Mouse (Mus musculus): ENCODE data around the gene Cadm1. TPM values are rescaled to one million over a fixed set of nuclear protein-coding genes. Genes with fewer than 3 reads are reported as not detected.

Gene Cadm1
- polyA plus RNA-seq, 1 experiment from 2014 or later, result 40.1 TPM

DNA sequence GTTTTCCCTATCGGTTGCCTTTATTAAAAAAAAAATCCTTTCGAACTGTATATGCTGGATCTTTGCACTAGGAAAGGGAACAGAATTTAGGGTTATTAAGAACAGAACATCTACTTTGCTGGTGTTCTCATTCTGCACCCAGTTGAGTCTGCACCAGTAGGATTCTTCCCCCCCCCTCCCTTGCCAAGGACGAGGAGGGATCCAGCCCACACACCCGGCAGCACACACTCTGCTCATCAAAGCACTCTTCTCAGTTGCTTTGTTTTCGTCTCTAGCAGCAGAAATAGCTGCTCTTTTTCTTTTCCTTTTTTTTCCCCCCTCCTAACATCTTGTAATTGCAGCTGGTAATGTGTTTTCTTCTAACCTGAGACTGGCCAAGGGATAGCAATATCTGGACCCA lies 198.9 kb downstream of the Cadm1 start:
- Histone ChIP-seq H3K4me3 (replicated peaks) (no peak overlapping the region), H3K27me3 (replicated peaks) (no peaks in the 10 kb centered on the region), H3K9me3 (no peaks in the 10 kb centered on the region), H3K4me1 (no peaks in the 10 kb centered on the region), H3K9ac (no peak overlapping the region), H3K27ac (no peak overlapping the region), H3K36me3 (no peaks in the 10 kb centered on the region), H3K4me2 (no peak overlapping the region)
- 56% methylated on average over 5 of the region's 5 CpGs for WGBS
- no peak for ATAC-seq (ENCODE audit: insufficient read depth, low FRiP score, low read depth)

DNA sequence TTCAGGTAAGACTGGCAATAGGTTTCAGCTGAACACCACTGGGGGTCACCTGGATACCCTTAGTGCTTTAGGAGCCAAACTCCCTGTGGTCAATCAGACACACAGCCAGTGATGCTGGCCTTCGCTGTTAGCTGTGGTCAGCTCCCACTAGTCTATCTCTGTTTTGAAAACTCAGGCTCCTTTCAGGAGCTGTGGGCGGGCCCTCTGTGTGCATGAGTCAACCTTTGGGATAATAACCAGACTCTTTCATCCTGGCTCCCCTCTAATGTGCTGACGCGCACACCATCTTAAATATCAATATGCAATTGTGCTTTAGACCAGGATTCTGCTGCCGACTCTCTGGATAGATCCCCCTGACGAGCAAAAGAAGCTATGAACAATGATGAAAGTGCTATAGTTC lies 200.3 kb downstream of the Cadm1 start:
- 71% methylated on average over 6 of the region's 6 CpGs for WGBS
- H3K9ac ChIP-seq, result no peak overlapping the region
- H3K36me3 ChIP-seq, result no peaks in the 10 kb centered on the region
- H3K4me2 ChIP-seq, result no peak overlapping the region
- no peaks in the 10 kb centered on the region for H3K27me3 ChIP-seq (replicated peaks)
- H3K4me1 ChIP-seq, result no peaks in the 10 kb centered on the region
- ATAC-seq (ENCODE audit: insufficient read depth, low FRiP score, low read depth), result no peak
- no peaks in the 10 kb centered on the region for H3K9me3 ChIP-seq
- no peak overlapping the region for H3K27ac ChIP-seq
- H3K4me3 ChIP-seq (replicated peaks), result no peak overlapping the region

DNA sequence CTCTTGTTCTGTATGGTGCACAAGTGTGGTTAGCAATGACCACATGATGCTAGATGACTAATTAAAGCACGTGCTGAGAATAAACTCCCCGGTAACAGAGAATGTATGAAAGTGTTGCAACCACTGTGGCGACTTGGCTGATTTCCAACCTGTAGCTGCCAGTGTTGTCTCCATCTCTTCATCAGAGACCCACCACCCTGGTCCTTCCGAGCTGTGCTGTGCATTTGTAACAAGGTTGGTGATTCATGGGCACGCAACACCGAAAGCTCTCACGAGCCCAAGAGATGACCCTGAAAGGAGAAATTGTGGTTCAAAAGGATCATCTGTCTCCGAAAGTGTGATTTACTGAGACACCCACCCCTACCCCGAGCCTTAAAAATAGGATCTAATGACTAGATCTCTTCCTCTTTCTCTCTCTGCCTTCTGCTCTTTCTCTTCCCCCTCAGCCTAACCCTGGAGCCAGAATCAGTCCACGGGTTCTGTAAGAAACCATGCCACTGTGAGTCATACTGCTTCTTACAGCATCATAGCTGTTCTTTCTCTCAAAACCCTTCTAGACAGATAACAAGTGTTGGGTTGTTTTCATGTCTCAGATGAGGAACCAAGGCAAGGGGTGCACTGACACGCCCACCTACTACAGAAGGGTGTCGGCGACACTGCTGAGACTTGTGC lies 203.9 kb downstream of the Cadm1 start:
- Histone ChIP-seq H3K27me3 (replicated peaks) (no peaks in the 10 kb centered on the region), H3K36me3 (no peaks in the 10 kb centered on the region), H3K4me1 (no peaks in the 10 kb centered on the region), H3K4me3 (replicated peaks) (no peak overlapping the region), H3K9me3 (no peaks in the 10 kb centered on the region), H3K9ac (no peak overlapping the region), H3K4me2 (no peak overlapping the region), H3K27ac (no peak overlapping the region)
- 78% methylated on average over 13 of the region's 13 CpGs for WGBS
- ATAC-seq (ENCODE audit: insufficient read depth, low FRiP score, low read depth), result no peak

DNA sequence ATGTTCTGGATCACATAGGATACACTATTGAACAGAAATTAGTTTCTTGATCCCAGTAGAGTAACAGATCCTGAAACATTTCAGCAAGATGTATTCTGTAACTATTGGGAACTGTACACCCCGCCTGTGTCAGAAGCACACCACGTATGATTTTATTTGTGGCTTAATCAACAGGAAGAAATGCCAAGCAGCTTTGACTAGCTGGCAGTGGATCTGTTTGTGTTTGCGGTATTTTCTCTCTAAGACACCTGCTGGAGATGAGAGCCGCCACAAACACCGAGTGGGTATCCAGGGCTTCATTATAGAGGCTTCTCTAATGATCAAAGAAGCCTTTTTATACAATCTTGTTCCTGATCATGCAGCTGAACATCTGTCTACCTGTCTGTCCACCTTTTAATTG lies 204.9 kb downstream of the Cadm1 start:
- 87% methylated on average over 5 of the region's 5 CpGs for WGBS
- Histone ChIP-seq H3K36me3 (no peaks in the 10 kb centered on the region), H3K4me2 (no peak overlapping the region), H3K27me3 (replicated peaks) (no peaks in the 10 kb centered on the region), H3K9ac (no peak overlapping the region), H3K9me3 (no peaks in the 10 kb centered on the region), H3K27ac (no peak overlapping the region), H3K4me3 (replicated peaks) (no peak overlapping the region), H3K4me1 (no peaks in the 10 kb centered on the region)
- no peak for ATAC-seq (ENCODE audit: insufficient read depth, low FRiP score, low read depth)

DNA sequence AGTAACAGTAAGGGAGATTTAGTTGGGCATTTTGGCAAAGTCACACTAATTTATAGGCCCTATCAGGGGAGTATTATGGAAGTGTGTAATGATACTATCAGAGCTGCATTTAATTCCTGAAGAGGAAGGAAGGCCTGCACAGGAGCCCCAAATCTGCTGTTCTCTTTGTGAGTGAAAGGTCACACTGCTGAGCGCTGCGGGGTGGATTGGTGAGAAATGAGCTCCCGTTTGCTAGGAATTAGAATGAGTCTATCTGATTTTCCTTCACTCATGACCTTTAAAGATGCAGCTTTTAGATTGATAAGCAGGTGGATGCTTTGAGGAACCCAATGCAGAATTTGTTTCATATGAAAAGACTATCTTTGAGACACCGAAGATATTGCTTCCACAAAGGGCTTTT lies 208.8 kb downstream of the Cadm1 start:
- 62% methylated on average over 4 of the region's 4 CpGs for WGBS
- no peaks in the 10 kb centered on the region for H3K9me3 ChIP-seq
- H3K36me3 ChIP-seq, result no peaks in the 10 kb centered on the region
- H3K4me2 ChIP-seq, result no peak overlapping the region
- H3K27me3 ChIP-seq (replicated peaks), result no peaks in the 10 kb centered on the region
- ATAC-seq (ENCODE audit: insufficient read depth, low FRiP score, low read depth), result no peak
- H3K9ac ChIP-seq, result no peak overlapping the region
- H3K4me1 ChIP-seq, result no peaks in the 10 kb centered on the region
- no peak overlapping the region for H3K27ac ChIP-seq
- H3K4me3 ChIP-seq (replicated peaks), result no peak overlapping the region

DNA sequence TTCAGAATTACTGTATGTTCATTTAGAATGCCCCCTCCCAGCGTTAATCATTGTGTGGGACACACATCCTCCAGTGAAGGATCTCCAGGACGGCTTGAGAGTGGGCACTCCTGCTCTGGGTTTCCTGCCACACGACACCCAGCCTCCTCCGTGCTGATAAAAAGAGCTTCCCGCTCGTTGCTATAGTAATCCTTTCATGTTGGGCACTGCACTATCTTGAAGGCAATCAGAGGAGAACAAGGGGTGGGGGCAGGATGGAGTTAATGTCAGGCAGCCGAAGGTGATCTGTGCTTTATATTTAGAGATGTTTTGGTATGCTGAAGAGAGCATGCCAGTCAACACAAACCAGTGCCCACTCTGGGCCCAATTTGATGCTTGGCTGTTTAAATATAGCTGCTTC lies 209.3 kb downstream of the Cadm1 start:
- Histone ChIP-seq H3K4me3 (replicated peaks) (no peak overlapping the region), H3K27me3 (replicated peaks) (no peaks in the 10 kb centered on the region), H3K36me3 (no peaks in the 10 kb centered on the region), H3K4me1 (no peaks in the 10 kb centered on the region), H3K27ac (no peak overlapping the region), H3K9me3 (no peaks in the 10 kb centered on the region), H3K9ac (no peak overlapping the region), H3K4me2 (no peak overlapping the region)
- ATAC-seq (ENCODE audit: insufficient read depth, low FRiP score, low read depth), result no peak
- WGBS, result 37% methylated on average over 7 of the region's 7 CpGs

DNA sequence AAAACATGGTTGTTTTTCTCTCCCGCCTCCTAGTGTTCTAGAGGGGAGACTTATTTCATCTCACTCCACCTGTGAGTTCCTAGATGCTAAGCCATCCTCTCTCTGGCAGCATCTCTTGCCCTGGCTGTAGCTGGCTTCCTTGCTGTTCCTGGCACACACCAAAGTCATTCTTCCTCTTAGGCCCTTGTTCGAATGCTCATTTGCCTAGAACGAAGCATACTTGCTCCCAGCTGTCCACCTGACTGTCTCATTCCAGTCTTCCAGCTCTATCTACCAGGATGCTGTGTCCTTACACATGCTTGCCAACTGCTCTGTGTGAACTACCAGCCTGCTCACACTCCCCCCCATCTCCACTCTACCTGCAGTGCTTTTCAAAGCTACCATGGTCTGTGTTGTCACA lies 211.8 kb downstream of the Cadm1 start:
- Histone ChIP-seq H3K4me2 (no peak overlapping the region), H3K27me3 (replicated peaks) (no peaks in the 10 kb centered on the region), H3K27ac (no peak overlapping the region), H3K4me3 (replicated peaks) (no peak overlapping the region), H3K36me3 (no peaks in the 10 kb centered on the region), H3K9ac (no peak overlapping the region), H3K4me1 (no peaks in the 10 kb centered on the region), H3K9me3 (no peaks in the 10 kb centered on the region)
- 91% methylated on average over 3 of the region's 3 CpGs for WGBS
- no peak for ATAC-seq (ENCODE audit: insufficient read depth, low FRiP score, low read depth)

DNA sequence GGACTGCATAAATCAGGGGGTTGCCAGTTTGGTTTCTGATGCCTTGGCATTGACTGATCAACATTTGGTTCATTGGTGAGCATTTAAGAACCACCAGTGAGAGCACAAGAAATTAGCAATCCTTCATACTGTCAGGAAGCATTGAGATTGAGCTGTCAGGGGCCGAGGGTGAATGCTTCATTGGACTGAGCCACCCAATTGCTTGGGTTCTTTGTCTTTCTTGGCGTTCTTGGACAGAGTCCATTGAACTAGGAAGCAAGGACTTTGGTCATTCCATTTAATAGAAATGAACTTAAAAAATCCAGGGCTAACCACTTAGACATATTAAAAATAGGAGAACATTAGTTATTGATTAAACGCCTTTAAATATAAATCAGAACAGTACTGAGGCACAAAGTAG lies 214.9 kb downstream of the Cadm1 start:
- Histone ChIP-seq H3K27ac (no peak overlapping the region), H3K9ac (no peak overlapping the region), H3K9me3 (no peaks in the 10 kb centered on the region), H3K36me3 (no peaks in the 10 kb centered on the region), H3K4me3 (replicated peaks) (no peak overlapping the region), H3K4me2 (no peak overlapping the region), H3K4me1 (no peaks in the 10 kb centered on the region), H3K27me3 (replicated peaks) (no peaks in the 10 kb centered on the region)
- no peak for ATAC-seq (ENCODE audit: insufficient read depth, low FRiP score, low read depth)
- 66% methylated on average over 3 of the region's 3 CpGs for whole genome bisulfite sequencing

DNA sequence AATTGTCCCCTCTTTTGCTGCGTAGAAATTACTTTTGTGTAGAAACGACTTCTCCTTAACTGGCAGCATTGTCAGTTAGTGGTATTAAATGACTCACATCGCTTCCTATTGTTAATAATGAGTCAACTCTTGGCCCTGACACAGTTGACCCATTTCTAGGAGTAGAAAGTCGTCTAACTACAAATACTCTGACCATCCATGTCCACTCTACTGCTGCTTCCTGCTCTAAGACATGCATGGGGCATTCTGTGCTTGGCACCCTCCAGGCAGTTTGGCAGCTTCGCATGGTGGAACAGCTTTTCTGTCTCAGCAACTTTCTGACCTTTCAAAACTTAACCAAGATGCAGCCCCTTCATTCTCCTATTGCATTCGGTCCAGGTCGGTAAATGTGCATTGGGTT lies 215.7 kb downstream of the Cadm1 start:
- ATAC-seq (ENCODE audit: insufficient read depth, low FRiP score, low read depth), result no peak
- H3K4me1 ChIP-seq, result no peaks in the 10 kb centered on the region
- WGBS, result 86% methylated on average over 7 of the region's 7 CpGs
- H3K9ac ChIP-seq, result no peak overlapping the region
- no peak overlapping the region for H3K27ac ChIP-seq
- no peak overlapping the region for H3K4me3 ChIP-seq (replicated peaks)
- H3K27me3 ChIP-seq (replicated peaks), result no peaks in the 10 kb centered on the region
- H3K4me2 ChIP-seq, result no peak overlapping the region
- H3K9me3 ChIP-seq, result no peaks in the 10 kb centered on the region
- H3K36me3 ChIP-seq, result no peaks in the 10 kb centered on the region

DNA sequence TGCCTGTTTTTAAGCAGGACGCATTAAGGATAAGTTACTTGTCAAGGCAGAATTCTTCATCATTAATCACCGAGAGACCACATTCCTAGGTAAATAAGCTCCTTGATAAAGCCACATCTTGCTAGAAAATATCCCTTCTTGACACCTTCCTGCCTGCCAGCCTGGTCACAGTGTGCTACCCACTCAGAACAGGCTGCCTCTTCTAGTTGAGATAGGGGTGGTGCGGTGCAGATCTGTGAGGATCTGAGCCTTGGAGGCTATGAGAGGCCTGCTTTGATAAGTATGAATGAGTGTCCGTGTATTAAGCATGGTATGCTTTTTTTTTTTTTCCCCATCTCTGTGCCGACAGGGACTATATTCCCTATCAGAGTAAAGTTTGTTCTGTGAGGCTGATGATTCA lies 219.2 kb downstream of the Cadm1 start:
- no peak for ATAC-seq (ENCODE audit: insufficient read depth, low FRiP score, low read depth)
- WGBS, result 59% methylated on average over 5 of the region's 5 CpGs
- Histone ChIP-seq H3K9ac (no peak overlapping the region), H3K9me3 (no peaks in the 10 kb centered on the region), H3K27me3 (replicated peaks) (no peaks in the 10 kb centered on the region), H3K4me2 (no peak overlapping the region), H3K4me1 (no peaks in the 10 kb centered on the region), H3K27ac (no peak overlapping the region), H3K36me3 (no peaks in the 10 kb centered on the region), H3K4me3 (replicated peaks) (no peak overlapping the region)

DNA sequence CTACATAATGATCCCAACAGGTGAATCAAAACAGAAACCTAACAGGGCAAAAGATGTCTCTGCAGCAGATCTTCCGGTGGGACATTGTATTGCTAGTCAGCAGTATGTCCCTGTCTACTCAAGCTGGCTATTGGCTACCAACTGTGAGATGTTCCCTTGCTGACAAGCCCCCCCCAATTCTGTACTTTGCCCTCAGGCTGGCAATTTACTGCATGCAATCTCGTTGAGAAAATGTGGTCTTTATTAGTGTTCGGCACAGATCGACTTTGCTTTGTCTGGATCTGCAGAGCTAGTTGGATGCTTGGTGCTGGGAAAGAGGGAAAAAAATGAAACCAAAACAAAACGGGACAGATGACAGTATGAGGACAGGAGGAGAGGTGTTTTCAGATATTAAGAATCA lies 222.5 kb downstream of the Cadm1 start:
- 70% methylated on average over 5 of the region's 5 CpGs for WGBS
- Histone ChIP-seq H3K27me3 (replicated peaks) (no peaks in the 10 kb centered on the region), H3K4me3 (replicated peaks) (no peak overlapping the region), H3K27ac (no peak overlapping the region), H3K4me1 (no peaks in the 10 kb centered on the region), H3K9ac (no peak overlapping the region), H3K4me2 (no peak overlapping the region), H3K36me3 (no peaks in the 10 kb centered on the region), H3K9me3 (no peaks in the 10 kb centered on the region)
- no peak for ATAC-seq (ENCODE audit: insufficient read depth, low FRiP score, low read depth)

DNA sequence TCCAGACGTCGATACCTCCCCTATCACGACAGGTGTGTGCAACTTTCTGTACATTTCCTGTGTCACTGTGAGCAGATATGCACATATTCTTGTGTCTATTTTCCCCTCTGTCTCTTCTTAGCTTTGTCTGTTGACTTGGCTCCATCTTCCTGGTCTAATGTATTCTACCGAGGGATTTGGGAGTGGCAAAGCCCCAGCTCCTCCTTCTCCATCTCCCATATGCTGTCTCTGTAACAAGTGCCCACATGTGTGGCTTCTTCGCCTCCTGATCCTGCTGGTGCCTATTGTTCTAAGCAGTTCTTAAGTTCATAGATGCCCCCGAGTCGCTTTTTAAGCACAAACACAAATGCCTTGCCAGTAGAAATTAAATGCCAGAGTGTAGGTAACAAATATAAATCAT lies 223.2 kb downstream of the Cadm1 start:
- H3K27ac ChIP-seq, result no peak overlapping the region

DNA sequence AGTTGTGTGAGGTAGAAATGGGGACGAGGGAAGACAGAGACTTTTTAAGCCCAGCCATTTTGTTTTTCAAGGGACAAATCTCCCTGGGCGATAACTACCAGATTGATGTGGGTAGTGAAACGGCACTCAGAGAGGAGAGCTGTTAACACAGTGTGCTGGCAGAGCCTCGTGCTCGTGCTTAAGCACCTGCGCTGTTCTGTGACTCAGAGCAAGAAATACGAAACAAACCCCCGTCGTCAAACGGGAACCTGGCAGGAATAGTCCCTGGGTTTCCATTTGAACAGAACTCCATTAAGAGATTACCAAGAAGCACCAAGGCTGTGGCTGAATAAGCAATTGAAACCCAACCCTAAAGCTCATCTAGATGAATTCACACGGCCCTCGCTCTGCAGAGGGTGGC lies 225.1 kb downstream of the Cadm1 start:
- Histone ChIP-seq H3K4me3 (replicated peaks) (no peak overlapping the region), H3K27me3 (replicated peaks) (no peaks in the 10 kb centered on the region), H3K4me2 (no peak overlapping the region), H3K36me3 (no peaks in the 10 kb centered on the region), H3K9me3 (no peaks in the 10 kb centered on the region), H3K4me1 (no peaks in the 10 kb centered on the region), H3K9ac (no peak overlapping the region), H3K27ac (no peak overlapping the region)
- no peak for ATAC-seq (ENCODE audit: insufficient read depth, low FRiP score, low read depth)
- 67% methylated on average over 12 of the region's 12 CpGs for WGBS

More for the DNA sequence above, 223.2 kb downstream of the Cadm1 start:
- no peaks in the 10 kb centered on the region for H3K27me3 ChIP-seq (replicated peaks)
- H3K36me3 ChIP-seq, result no peaks in the 10 kb centered on the region
- H3K4me1 ChIP-seq, result no peaks in the 10 kb centered on the region
- no peaks in the 10 kb centered on the region for H3K9me3 ChIP-seq
- WGBS, result 72% methylated on average over 7 of the region's 7 CpGs
- ATAC-seq (ENCODE audit: insufficient read depth, low FRiP score, low read depth), result no peak
- H3K9ac ChIP-seq, result no peak overlapping the region
- H3K4me3 ChIP-seq (replicated peaks), result no peak overlapping the region
- H3K4me2 ChIP-seq, result no peak overlapping the region

Measured in stomach, embryonic 15.5 days (tissue).